Mouse (Mus musculus) spleen, postnatal 14 days (tissue): ENCODE results near the gene Arfip1.
"Not testable (repeated sequence)": the region's sequence is repeated elsewhere in the genome, so short reads cannot be mapped to it uniquely, and the experiment has no call there.

Experiments used
- DNase-seq, 2 experiments: peaks; one replicate each; pipeline ENCODE4 v3.0.0; 2021 to 2022; ENCODE audit warnings: low spot score in 2 of 2

Arfip1 gene

GRCm38 (mm10) chr3:84570501-84570900, 11.9 kb downstream of the Arfip1 start:
- no peak for DNase-seq

DNA sequence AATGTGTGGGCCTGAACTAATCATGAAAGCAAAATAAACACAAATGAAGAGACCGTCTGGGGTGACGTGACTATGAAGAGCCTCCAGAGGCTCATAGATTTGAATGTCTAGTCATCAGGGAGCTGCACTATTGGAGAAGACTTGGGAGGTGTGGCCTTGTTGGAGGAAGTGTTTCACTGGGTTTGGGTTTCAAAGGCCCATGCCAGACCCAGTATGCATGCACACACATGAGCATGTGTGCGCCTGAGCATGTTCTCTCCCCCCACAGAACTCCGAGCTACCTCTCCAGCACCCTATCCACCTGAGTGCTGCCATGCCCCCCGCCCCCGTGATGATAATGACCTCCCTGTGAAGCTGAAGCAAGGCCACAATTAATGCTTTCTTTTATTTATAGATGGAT, 12.8 kb downstream of the Arfip1 start:
- DNase-seq = no peak

DNA sequence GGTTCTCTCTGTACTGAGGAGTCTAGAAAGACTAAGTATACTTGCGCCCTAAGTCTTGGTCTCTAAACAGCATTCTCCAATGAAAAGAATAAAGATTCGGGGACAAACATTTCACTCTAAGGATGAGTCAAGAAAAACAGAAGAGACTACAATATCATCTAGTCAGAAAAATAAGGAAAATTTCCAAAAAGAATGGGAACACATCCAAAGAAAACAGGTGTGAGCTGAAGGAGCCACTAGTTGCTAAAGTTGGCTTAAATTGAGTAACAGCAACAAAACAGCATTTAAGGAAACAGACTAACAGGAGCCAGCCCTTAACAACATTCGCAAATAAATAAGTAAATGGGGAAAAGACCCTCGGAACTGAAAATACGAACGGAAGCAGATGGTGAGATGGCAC, 13.9 kb downstream of the Arfip1 start:
- no peak for DNase-seq

- no peak for DNase-seq
These were observed 19.0 kb downstream of the Arfip1 start for GRCm38 (mm10) chr3:84563415-84563814.

GRCm38 (mm10) chr3:84562911-84563310, 19.5 kb downstream of the Arfip1 start:
- not testable (repeated sequence) for DNase-seq

DNA sequence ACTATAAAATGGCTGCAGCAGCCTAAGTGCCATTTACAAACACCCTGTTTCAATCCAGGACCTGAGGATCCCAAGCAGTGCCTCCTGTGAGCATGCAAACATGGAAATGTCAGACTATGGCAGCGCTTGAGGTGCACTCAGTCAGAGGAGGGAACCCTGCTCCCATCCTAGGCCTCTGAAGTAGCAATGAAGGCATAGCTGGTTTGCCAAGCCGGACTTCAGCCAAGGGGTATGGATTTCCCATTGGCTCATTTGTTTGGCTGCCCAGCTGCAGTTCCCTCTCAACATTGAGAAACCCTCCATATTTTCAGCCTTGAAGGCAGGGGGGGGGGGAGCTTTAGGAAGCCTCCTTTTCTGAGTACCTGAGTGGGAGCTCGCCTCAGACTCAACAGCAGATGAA, 24.1 kb downstream of the Arfip1 start:
- no peak for DNase-seq

DNA sequence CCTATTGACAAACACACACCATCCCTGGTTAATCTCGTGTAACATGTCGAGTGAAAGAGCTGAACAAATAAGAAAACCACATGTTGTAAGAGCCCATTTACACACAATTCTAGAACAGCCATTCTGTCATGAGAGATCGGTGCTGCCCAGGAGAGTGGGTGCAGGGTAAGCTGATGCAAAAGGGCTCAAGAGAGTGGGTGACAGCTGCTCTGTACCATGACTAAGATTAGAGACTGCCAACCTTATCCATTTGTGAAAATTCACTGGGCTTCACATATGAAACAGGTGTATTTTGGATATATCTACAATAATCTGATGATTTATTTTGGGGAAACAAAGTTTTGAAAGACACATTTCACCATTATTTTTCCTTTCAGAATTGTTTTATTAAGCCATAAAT, 26.6 kb downstream of the Arfip1 start:
- no peak for DNase-seq

DNA sequence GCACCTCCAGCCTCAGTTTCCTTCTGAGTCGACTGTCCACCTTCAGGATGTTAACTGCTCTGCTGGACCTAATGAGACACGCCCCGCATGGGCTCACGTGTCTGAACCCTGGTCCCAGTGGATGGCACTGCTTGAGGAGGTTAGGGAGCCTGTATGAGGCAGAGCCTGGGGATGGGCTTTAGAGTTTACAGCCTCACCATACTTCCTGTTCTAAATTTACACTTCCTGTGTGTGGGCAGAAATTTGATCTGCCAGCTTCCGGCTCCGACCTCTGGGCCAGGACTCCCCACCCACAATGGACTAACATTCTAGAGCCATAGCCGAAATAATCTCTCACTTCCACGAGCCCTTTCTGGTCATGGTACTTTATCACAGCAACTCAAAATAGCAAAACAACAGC, 35.2 kb downstream of the Arfip1 start:
- peak in 1 of 2 experiments; percentile 14 for DNase-seq

GRCm38 (mm10) chr3:84542450-84542849, 40.0 kb downstream of the Arfip1 start:
- DNase-seq = peak; percentile 19 to 58

- DNase-seq = no peak
These were observed 40.5 kb downstream of the Arfip1 start for GRCm38 (mm10) chr3:84541881-84542280.

GRCm38 (mm10) chr3:84540640-84541039, 41.8 kb downstream of the Arfip1 start:
- DNase-seq = no peak

DNA sequence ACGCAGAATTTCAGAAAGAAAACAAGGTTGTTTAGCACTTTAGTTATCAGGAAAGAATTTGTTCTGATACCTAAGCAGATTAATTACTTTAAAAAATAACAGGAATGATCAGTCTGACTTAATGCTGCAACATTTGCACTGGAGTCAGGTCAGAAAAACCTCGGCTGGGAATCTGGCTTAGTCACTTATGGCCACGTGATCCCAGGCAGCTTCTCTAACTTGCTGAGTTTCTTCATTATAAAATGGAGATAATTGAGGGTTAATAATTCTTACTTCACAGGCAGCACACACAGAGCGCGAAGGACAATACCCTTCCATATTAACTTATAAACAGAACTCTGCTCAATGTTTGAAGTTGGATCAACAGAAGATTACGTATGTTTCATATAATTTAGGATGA, 45.4 kb downstream of the Arfip1 start:
- DNase-seq = no peak

DNA sequence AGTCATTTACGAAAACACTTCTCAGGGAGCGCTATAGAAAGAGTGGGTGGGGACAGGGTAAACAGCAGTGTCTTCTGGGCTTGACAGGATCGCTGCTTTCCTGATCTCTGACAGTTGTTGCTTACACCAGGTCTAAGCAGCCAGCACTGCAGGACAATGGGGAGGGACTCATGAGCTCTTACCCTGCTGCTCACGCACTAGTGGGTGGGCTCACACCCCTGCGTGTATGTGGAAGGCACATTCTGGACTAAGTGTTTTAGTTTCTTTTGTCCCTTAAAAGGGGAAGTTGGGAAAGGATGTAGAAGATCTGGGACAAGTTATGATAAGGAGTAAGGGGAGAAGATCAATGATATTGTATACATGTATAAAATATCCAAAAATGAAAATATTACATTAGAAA, 49.2 kb downstream of the Arfip1 start:
- no peak for DNase-seq

GRCm38 (mm10) chr3:84529021-84529420, 53.4 kb downstream of the Arfip1 start:
- no peak for DNase-seq

DNA sequence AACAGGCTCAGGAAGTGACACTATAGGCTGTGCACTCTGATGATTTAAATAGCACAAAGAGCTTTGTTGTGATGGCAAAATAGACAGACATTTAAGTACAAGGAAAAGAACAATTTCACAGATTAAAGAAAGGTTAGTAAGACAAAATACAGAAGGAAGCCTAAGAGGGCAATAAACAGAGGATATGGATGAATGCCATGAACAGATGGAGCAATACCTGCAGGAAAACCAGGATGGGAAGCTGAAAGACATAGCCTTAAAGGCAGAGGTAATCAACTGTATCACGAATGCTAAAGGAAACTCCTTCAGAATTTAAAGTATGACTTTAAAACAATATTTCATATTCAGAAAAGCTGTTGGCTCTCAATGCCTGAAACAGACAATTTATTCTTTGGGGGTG, 57.5 kb downstream of the Arfip1 start:
- no peak for DNase-seq

GRCm38 (mm10) chr3:84516163-84516562, 66.3 kb downstream of the Arfip1 start:
- no peak for DNase-seq

DNA sequence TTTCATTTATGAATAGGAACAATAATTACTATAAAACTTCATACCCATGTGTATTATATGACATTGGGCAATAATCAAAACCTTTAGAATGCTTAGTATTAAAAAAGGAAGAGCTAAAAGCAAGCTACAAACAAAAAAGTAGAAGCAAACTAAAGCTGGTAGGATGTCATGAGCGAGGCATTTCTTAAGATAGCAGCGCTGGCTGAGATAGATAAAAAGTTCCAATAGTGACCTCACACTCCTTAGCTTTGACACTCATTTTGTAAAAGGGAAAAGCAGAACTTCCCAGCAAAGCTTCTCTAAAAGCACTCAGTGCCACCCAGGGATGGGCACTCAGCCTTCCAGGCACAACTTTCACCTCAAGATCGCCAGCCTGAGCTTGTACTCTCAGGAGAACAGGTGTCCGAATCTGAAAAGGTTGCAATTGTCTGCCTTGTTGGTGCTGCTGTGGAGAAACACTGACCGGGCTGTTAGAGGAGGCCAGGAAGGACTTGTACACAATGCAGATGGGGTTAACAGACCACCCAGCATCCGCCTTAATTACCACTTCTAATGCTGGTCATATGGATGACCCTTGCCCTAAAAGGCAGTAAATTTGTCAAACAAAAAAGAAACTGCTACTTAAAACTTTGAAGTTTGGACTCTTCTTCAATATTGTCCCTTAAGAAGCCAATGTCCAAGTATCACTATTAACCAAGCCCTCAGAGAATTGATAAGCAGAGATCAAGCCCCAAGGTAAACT, 69.5 kb downstream of the Arfip1 start:
- DNase-seq = no peak

DNA sequence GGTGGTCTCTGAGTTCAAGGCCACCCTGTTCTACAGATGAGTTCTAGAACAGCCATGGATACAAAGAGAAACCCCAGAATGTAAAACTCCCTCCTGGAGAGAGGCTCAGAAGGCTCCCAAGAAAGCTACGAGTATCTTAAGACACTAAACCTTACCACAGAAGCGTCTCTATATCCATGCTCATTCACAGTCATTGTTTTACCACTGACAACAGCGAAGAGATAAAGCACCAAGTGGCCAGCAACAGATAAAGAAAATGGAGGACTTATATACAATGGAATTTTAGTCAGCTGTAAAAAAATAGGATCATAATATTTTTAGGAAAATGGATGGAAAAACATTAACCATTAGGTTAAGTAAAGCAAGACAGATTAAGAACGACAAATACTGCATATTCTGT, 77.2 kb downstream of the Arfip1 start:
- no peak for DNase-seq

DNA sequence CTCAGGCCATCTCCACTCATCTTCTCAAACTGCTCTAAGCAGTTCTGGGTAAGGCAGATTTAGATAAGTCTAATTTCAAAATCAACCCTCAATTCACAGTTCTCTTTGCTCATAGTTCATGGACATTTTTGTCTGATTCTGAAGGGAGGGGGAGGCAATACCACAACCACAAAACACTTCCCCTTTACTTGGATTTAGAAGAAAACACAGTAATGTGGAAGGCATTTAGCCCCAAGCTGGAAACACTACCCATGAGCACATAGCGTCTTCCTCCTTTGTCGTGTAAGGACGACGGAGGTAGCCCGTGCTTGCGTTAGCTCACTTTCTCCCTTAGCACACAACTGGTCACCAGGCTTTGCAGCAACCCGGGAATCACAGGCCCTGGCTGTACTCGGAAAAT, 78.1 kb downstream of the Arfip1 start:
- no peak for DNase-seq

DNA sequence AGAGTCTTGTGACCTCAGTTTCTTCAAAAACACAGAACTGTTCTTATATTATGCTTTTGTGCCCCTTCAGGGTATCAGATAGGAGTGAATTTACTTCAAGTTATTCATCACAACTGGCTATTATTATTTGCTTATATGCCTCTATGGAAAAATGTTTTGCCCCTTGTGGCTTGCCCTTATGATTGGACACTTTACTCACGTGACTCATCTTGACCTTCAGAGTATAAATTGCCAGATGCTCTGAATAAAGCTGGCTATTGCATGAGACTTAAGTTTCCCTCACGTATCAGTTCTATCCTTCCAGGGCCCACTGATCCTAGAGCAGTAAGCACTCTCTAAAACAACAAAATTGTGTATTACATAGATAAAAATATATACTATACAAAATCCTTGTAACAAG, 80.3 kb downstream of the Arfip1 start:
- no peak for DNase-seq

GRCm38 (mm10) chr3:84500491-84500890, 81.9 kb downstream of the Arfip1 start:
- no peak for DNase-seq

DNA sequence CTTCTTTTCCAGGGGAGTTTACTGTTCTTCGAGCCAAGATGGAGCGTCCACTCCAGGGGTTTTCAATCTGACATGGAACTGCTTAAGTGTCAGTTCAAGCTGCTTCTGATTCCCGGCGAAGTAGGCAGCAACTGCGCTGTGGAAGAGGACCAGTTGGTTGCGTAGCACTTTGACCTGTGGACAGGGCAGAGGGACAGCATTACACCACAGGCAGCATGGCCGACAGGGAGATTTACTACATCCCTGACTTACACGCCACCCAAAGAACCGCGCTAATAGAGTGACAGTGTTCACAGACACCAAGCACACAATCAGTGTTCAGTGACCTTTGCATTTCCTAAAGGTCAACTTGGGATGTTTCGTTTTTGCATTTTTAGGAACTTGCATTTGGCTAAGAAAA, 84.7 kb downstream of the Arfip1 start:
- DNase-seq = no peak

GRCm38 (mm10) chr3:84492657-84493056, 89.8 kb downstream of the Arfip1 start:
- DNase-seq = no peak

GRCm38 (mm10) chr3:84492148-84492547, 90.3 kb downstream of the Arfip1 start:
- DNase-seq = no peak
